Mouse (Mus musculus) stomach, postnatal 0 days (tissue): ENCODE measurements at regions not wholly inside any gene's neighbourhood (a gene's known extent, or its start where the extent isn't known, plus 50 kb on each side); places are given as distances from the start of the nearest gene placed in this dataset.
A peak's percentile ranks its signal among the peaks of the same experiment; 100 is the strongest.

ENCODE experiments used
- ATAC-seq: fragments of 200-750 bp; cut with Nextera tagmentation; 2 replicates; pipeline ENCODE4 v1.8.0; 2017; ENCODE audit not compliant: low FRiP score, low TSS enrichment
- DNase-seq: peaks from one replicate; pipeline ENCODE4 v3.0.0-alpha.2; 2016; ENCODE audit warnings: low spot score
- H3K27ac ChIP-seq: fragments of 300-500 bp; sonication (generic); replicated peaks from 2 replicates; pipeline ENCODE4 v1.5.1; 2014; ENCODE audit warnings: mild to moderate bottlenecking, control low read depth
- H3K27me3 ChIP-seq: fragments of 300-500 bp; sonication (generic); 2 replicates; pipeline ENCODE4 v1.6.1; 2014; ENCODE audit warnings: low read length; ENCODE audit not compliant: control insufficient read depth, insufficient read depth
- H3K36me3 ChIP-seq: fragments of 300-500 bp; sonication (generic); 2 replicates; pipeline ENCODE4 v1.6.1; 2014; ENCODE audit warnings: low read length, mixed read lengths; ENCODE audit not compliant: control insufficient read depth, insufficient read depth
- H3K4me1 ChIP-seq: fragments of 300-500 bp; sonication (generic); replicated peaks from 2 replicates; pipeline ENCODE4 v1.6.1; 2014; ENCODE audit warnings: antibody characterized with exemption; ENCODE audit not compliant: control insufficient read depth, insufficient read depth
- H3K4me2 ChIP-seq: fragments of 300-500 bp; sonication (generic); replicated peaks from 2 replicates; pipeline ENCODE4 v1.6.1; 2014; ENCODE audit warnings: low read depth, mild to moderate bottlenecking, control low read depth, moderate library complexity
- H3K4me3 ChIP-seq: fragments of 300-500 bp; sonication (generic); 2 replicates; pipeline ENCODE4 v1.5.1; 2014; ENCODE audit warnings: low read depth, low read length, control low read depth
- H3K9ac ChIP-seq: fragments of 300-500 bp; sonication (generic); 2 replicates; pipeline ENCODE4 v1.6.1; 2014; ENCODE audit warnings: mild to moderate bottlenecking, low read length, control low read depth, mixed read lengths
- H3K9me3 ChIP-seq: fragments of 300-500 bp; sonication (generic); 2 replicates; pipeline ENCODE4 v1.6.1; 2016; ENCODE audit warnings: low read length; ENCODE audit not compliant: control insufficient read depth
- CTCF ChIP-seq: IDR thresholded peaks from 2 replicates; pipeline ENCODE4 v1.5.1; 2016; ENCODE audit warnings: antibody characterized with exemption, low read depth, mild to moderate bottlenecking, moderate library complexity
- EP300 ChIP-seq: optimal IDR thresholded peaks from 2 replicates; pipeline ENCODE3; 2016; ENCODE audit warnings: antibody characterized with exemption
- WGBS: fragments of 180-500 bp; shearing (Covaris S2); extraction: QIAGEN DNeasy Blood & Tissue Kit; methylation state at CpG from one replicate; pipeline ENCODE4 v1.1.7; 2014; 5-methylcytosine and 5-hydroxymethylcytosine counted together

GRCm38 (mm10) chr12:105935441-105935880 lies 74.6 kb upstream of the Vrk1 start:
- TF ChIP-seq EP300: no peak
- no peak for TF ChIP-seq CTCF
- H3K4me3 ChIP-seq: peak overlapping the region; percentile 18
- DNase-seq: peak; percentile 24

GRCm38 (mm10) chr12:105936812-105937530 lies 73.1 kb upstream of the Vrk1 start:
- no peak for ATAC-seq
- H3K9me3 ChIP-seq: 0 out of 2 replicates have a peak, but pooled peaks cover 2% of the 10 kb centered on the region
- 78% methylated on average over 18 of the region's 18 CpGs for WGBS
- H3K4me3 ChIP-seq: no peak overlapping the region
- no peak overlapping the region for H3K27ac ChIP-seq
- no peak overlapping the region for H3K4me2 ChIP-seq
- no peaks in the 10 kb centered on the region for H3K27me3 ChIP-seq
- DNase-seq: no peak
- TF ChIP-seq CTCF (no peak), EP300 (no peak)
- H3K9ac ChIP-seq: no peak overlapping the region
- H3K36me3 ChIP-seq: no peaks in the 10 kb centered on the region
- H3K4me1 ChIP-seq: no peaks in the 10 kb centered on the region

More at GRCm38 (mm10) chr12:105935441-105935880, 74.6 kb upstream of the Vrk1 start:
- peak overlapping the region; percentile 27; the same call in 1 of the 2 replicates for H3K9ac ChIP-seq
- 0 out of 2 replicates have a peak, but pooled peaks cover 2% of the 10 kb centered on the region for H3K9me3 ChIP-seq
- no peaks in the 10 kb centered on the region for H3K36me3 ChIP-seq
- ATAC-seq: no peak
- no peak overlapping the region for H3K27ac ChIP-seq
- H3K4me1 ChIP-seq: no peaks in the 10 kb centered on the region
- no peaks in the 10 kb centered on the region for H3K27me3 ChIP-seq
- 5% methylated on average over 18 of the region's 22 CpGs for WGBS
- peak overlapping the region; percentile 42 for H3K4me2 ChIP-seq

- H3K9me3 ChIP-seq: no peaks in the 10 kb centered on the region
- H3K4me2 ChIP-seq: no peak overlapping the region
- H3K9ac ChIP-seq: no peak overlapping the region
- no peaks in the 10 kb centered on the region for H3K4me1 ChIP-seq
- no peak for TF ChIP-seq EP300
- TF ChIP-seq CTCF: no peak
- 71% methylated on average over 20 of the region's 20 CpGs for WGBS
- no peaks in the 10 kb centered on the region for H3K36me3 ChIP-seq
- no peak overlapping the region for H3K4me3 ChIP-seq
- no peak overlapping the region for H3K27ac ChIP-seq
- H3K27me3 ChIP-seq: no peaks in the 10 kb centered on the region
- no peak for ATAC-seq
- no peak for DNase-seq
These were observed 67.6 kb upstream of the Vrk1 start for GRCm38 (mm10) chr12:105942136-105943076.

GRCm38 (mm10) chr12:105943077-105943433 lies 67.0 kb upstream of the Vrk1 start:
- Histone ChIP-seq H3K27ac (no peak overlapping the region), H3K4me3 (no peak overlapping the region), H3K9me3 (no peaks in the 10 kb centered on the region), H3K36me3 (no peaks in the 10 kb centered on the region), H3K4me1 (no peaks in the 10 kb centered on the region), H3K9ac (no peak overlapping the region), H3K27me3 (no peaks in the 10 kb centered on the region), H3K4me2 (no peak overlapping the region)
- DNase-seq (no peak), ATAC-seq (no peak)
- TF ChIP-seq EP300 (no peak), CTCF (no peak)
- 81% methylated on average over 8 of the region's 8 CpGs for WGBS

- H3K4me3 ChIP-seq: no peak overlapping the region
- no peaks in the 10 kb centered on the region for H3K9me3 ChIP-seq
- DNase-seq (no peak), ATAC-seq (no peak)
- no peaks in the 10 kb centered on the region for H3K27me3 ChIP-seq
- H3K36me3 ChIP-seq: no peaks in the 10 kb centered on the region
- peak; percentile 28; the same call in 1 of the 2 replicates for TF ChIP-seq CTCF
- no peak for TF ChIP-seq EP300
- no peaks in the 10 kb centered on the region for H3K4me1 ChIP-seq
- H3K9ac ChIP-seq: no peak overlapping the region
- WGBS: 66% methylated on average over 5 of the region's 5 CpGs
- no peak overlapping the region for H3K27ac ChIP-seq
- no peak overlapping the region for H3K4me2 ChIP-seq
These were observed 62.7 kb upstream of the Vrk1 start for GRCm38 (mm10) chr12:105947332-105947731.
